Comparison of ENCODE assay signal across 8 mouse cellular contexts in the genomic region with DNA sequence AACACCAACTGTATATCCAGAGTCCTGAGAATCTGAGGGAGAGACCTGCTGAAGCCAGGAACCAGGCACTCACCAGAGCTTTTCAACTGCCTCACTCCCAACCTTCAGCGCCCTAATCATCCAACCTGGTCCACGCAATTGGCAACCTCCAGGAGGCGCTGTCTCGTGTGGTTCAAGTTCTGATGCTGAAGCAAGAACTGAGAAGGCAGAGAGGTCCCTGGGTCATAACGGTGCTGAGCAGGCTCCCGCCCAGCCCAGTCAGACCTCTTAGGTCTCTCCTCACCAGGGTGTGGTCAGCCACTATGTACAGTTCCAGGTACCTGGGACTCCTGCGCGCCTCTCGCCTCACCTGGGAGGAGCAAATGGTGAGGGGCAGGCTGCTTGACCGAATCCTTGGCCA. TPM values are rescaled to one million over a fixed set of nuclear protein-coding genes. Genes with fewer than 3 reads are reported as not detected.
DNase-seq lines count a peak whose midpoint lies in the region; ATAC-seq and TF ChIP-seq lines count a peak whose summit lies in the region.

No protein-coding gene starts in this region.

- no peaks in the 10 kb centered on the region for H3K9me3 ChIP-seq in embryonic facial prominence, embryonic 14.5 days (ENCODE audit: control insufficient read depth, low read length)
- H3K9me3 ChIP-seq in hindbrain, embryonic 13.5 days: no peaks in the 10 kb centered on the region
- H3K9me3 ChIP-seq in limb, embryonic 14.5 days (ENCODE audit: control insufficient read depth, low read length): no peaks in the 10 kb centered on the region
- no peaks in the 10 kb centered on the region for H3K9me3 ChIP-seq in midbrain, embryonic 15.5 days

- H3K4me3 ChIP-seq in embryonic facial prominence, embryonic 14.5 days (ENCODE audit: low read depth, low read length): no peak overlapping the region
- H3K4me3 ChIP-seq in hindbrain, embryonic 13.5 days: no peak overlapping the region
- no peak overlapping the region for H3K4me3 ChIP-seq in limb, embryonic 14.5 days (replicated peaks; ENCODE audit: low read length)
- no peak overlapping the region for H3K4me3 ChIP-seq in midbrain, embryonic 15.5 days

- no peaks in the 10 kb centered on the region for H3K36me3 ChIP-seq in embryonic facial prominence, embryonic 14.5 days (ENCODE audit: control insufficient read depth, insufficient read depth, low read length)
- H3K36me3 ChIP-seq in hindbrain, embryonic 13.5 days: no peaks in the 10 kb centered on the region
- H3K36me3 ChIP-seq in limb, embryonic 14.5 days (ENCODE audit: control insufficient read depth, insufficient read depth, low read length): no peaks in the 10 kb centered on the region
- H3K36me3 ChIP-seq in midbrain, embryonic 15.5 days (replicated peaks): no peaks in the 10 kb centered on the region

- intact Hi-C loops in gastrocnemius, postnatal 36 days (cut with DNase I): no loop called here

- 7% methylated on average over 10 of the region's 10 CpGs for WGBS in embryonic facial prominence, embryonic 14.5 days
- WGBS in hindbrain, embryonic 13.5 days: 2% methylated on average over 10 of the region's 10 CpGs
- WGBS in limb, embryonic 14.5 days: 6% methylated on average over 10 of the region's 10 CpGs
- WGBS in midbrain, embryonic 15.5 days: 8% methylated on average over 10 of the region's 10 CpGs

- TF ChIP-seq POLR2A in limb, embryonic 14.5 days (IDR thresholded peaks at IDR 0.05; ENCODE audit: borderline replicate concordance, extremely low read depth, insufficient read depth, insufficient read length): no peak

- H3K9ac ChIP-seq in embryonic facial prominence, embryonic 14.5 days (ENCODE audit: low read depth, low read length): no peak overlapping the region
- H3K9ac ChIP-seq in hindbrain, embryonic 13.5 days: no peak overlapping the region
- no peak overlapping the region for H3K9ac ChIP-seq in limb, embryonic 14.5 days (ENCODE audit: low read depth, low read length, severe bottlenecking)
- no peak overlapping the region for H3K9ac ChIP-seq in midbrain, embryonic 15.5 days

- no peak overlapping the region for H3K27ac ChIP-seq in embryonic facial prominence, embryonic 14.5 days (replicated peaks; ENCODE audit: low read depth, low read length)
- H3K27ac ChIP-seq in hindbrain, embryonic 13.5 days: no peak overlapping the region
- no peak overlapping the region for H3K27ac ChIP-seq in limb, embryonic 14.5 days (replicated peaks; ENCODE audit: low read depth, low read length)
- H3K27ac ChIP-seq in midbrain, embryonic 15.5 days: no peak overlapping the region

- peaks cover 26% of the 10 kb centered on the region for H3K4me1 ChIP-seq in embryonic facial prominence, embryonic 14.5 days (ENCODE audit: control insufficient read depth, insufficient read depth, low read length)
- H3K4me1 ChIP-seq in hindbrain, embryonic 13.5 days (replicated peaks): peaks cover 37% of the 10 kb centered on the region
- peaks cover 45% of the 10 kb centered on the region for H3K4me1 ChIP-seq in limb, embryonic 14.5 days (ENCODE audit: control insufficient read depth, insufficient read depth, low read length)
- peaks cover 28% of the 10 kb centered on the region for H3K4me1 ChIP-seq in midbrain, embryonic 15.5 days

- peaks cover 45% of the 10 kb centered on the region for H3K27me3 ChIP-seq in embryonic facial prominence, embryonic 14.5 days (replicated peaks; ENCODE audit: control insufficient read depth, insufficient read depth, low read length)
- H3K27me3 ChIP-seq in hindbrain, embryonic 13.5 days: peaks cover 65% of the 10 kb centered on the region
- H3K27me3 ChIP-seq in limb, embryonic 14.5 days (ENCODE audit: control insufficient read depth, insufficient read depth, low read length): peaks cover 42% of the 10 kb centered on the region
- peaks cover 57% of the 10 kb centered on the region for H3K27me3 ChIP-seq in midbrain, embryonic 15.5 days (replicated peaks)

- peak; percentile 30 for DNase-seq in gastrocnemius, adult 18-20 months (ENCODE audit: low spot score)
- DNase-seq in gastrocnemius, postnatal 36 days: no peak
- DNase-seq in Muller cell, postnatal 12 days (ENCODE audit: inconsistent ontology term): peak; percentile 53
- DNase-seq in embryonic facial prominence, embryonic 14.5 days (ENCODE audit: low spot score): peak; percentile 47
- DNase-seq in limb, embryonic 14.5 days (ENCODE audit: low spot score): peak; percentile 46
- peak; percentile 63 for DNase-seq in thymus, postnatal 0 days (ENCODE audit: low spot score)

- peak overlapping the region; percentile 23; the same call in 1 of the 2 replicates for H3K4me2 ChIP-seq in embryonic facial prominence, embryonic 14.5 days (ENCODE audit: low read depth, low read length)
- peak overlapping the region; percentile 13; the same call in 1 of the 2 replicates for H3K4me2 ChIP-seq in hindbrain, embryonic 13.5 days
- H3K4me2 ChIP-seq in limb, embryonic 14.5 days (replicated peaks; ENCODE audit: low read depth, low read length, severe bottlenecking): no peak overlapping the region
- peak overlapping the region; percentile 53; the same call in 1 of the 2 replicates for H3K4me2 ChIP-seq in midbrain, embryonic 15.5 days

- ATAC-seq in embryonic facial prominence, embryonic 14.5 days (ENCODE audit: low read depth): peak; percentile 10; the same call in 1 of the 2 replicates
- ATAC-seq in hindbrain, embryonic 13.5 days (ENCODE audit: low FRiP score): 0 out of 2 replicates have a peak, but pooled peaks have one; percentile 21
- no peak for ATAC-seq in limb, embryonic 14.5 days (ENCODE audit: low FRiP score, low read depth)
- ATAC-seq in midbrain, embryonic 15.5 days (replicated peaks): peak; percentile 45; the same call in 1 of the 2 replicates

RNA-seq across cellular contexts. Expression of gene Adam33, which starts 8.0 kb away (rescaled TPM):
- total RNA-seq in gastrocnemius, adult 18-20 months (2021): 1 to 10 TPM; 1.3 to 1.9 TPM
- 1 to 10 TPM; 1.7 to 1.8 TPM for total RNA-seq in gastrocnemius, postnatal 36 days (2021)
- polyA plus RNA-seq in embryonic facial prominence, embryonic 14.5 days (2014; fragmentation: Nextera tagmentation; extraction: Ambion mirVana): 18.4 and 22.7 TPM in 2 replicates
- 0.70 and 0.91 TPM in 2 replicates for polyA plus RNA-seq in hindbrain, embryonic 13.5 days (2015; fragmentation: Nextera tagmentation; extraction: Ambion mirVana)
- polyA plus RNA-seq in limb, embryonic 14.5 days (2012; rRNA removed): 104 and 121 TPM in 2 replicates
- polyA plus RNA-seq in limb, embryonic 14.5 days (2014; fragmentation: Nextera tagmentation; extraction: Ambion mirVana): 30.7 and 33.8 TPM in 2 replicates
- polyA plus RNA-seq in midbrain, embryonic 15.5 days (2015; fragmentation: Nextera tagmentation; extraction: Ambion mirVana): 1.3 and 2.1 TPM in 2 replicates
- 0.91 and 1.1 TPM in 2 replicates for polyA plus RNA-seq in thymus, postnatal 0 days (2015; fragmentation: Nextera tagmentation; extraction: Ambion mirVana)

RNA-seq across cellular contexts. Expression of gene Gfra4, which starts 12.7 kb away (rescaled TPM):
- total RNA-seq in gastrocnemius, adult 18-20 months (2021): 1 to 10 TPM; 1.8 to 1.9 TPM
- total RNA-seq in gastrocnemius, postnatal 36 days (2021): 1 to 10 TPM; 1.7 to 1.8 TPM
- polyA plus RNA-seq in embryonic facial prominence, embryonic 14.5 days (2014; fragmentation: Nextera tagmentation; extraction: Ambion mirVana): 31.5 and 32.0 TPM in 2 replicates
- 26.7 and 28.7 TPM in 2 replicates for polyA plus RNA-seq in hindbrain, embryonic 13.5 days (2015; fragmentation: Nextera tagmentation; extraction: Ambion mirVana)
- 56.1 and 72.8 TPM in 2 replicates for polyA plus RNA-seq in limb, embryonic 14.5 days (2012; rRNA removed)
- 33.3 and 38.6 TPM in 2 replicates for polyA plus RNA-seq in limb, embryonic 14.5 days (2014; fragmentation: Nextera tagmentation; extraction: Ambion mirVana)
- 39.4 and 43.1 TPM in 2 replicates for polyA plus RNA-seq in midbrain, embryonic 15.5 days (2015; fragmentation: Nextera tagmentation; extraction: Ambion mirVana)
- polyA plus RNA-seq in thymus, postnatal 0 days (2015; fragmentation: Nextera tagmentation; extraction: Ambion mirVana): 3.2 and 3.9 TPM in 2 replicates

RNA-seq across cellular contexts. Expression of gene Siglec1, which starts 30.9 kb away (rescaled TPM):
- total RNA-seq in gastrocnemius, adult 18-20 months (2021): under 1 TPM; 0.59 to 0.71 TPM
- under 1 TPM; 0.43 to 0.76 TPM for total RNA-seq in gastrocnemius, postnatal 36 days (2021)
- polyA plus RNA-seq in embryonic facial prominence, embryonic 14.5 days (2014; fragmentation: Nextera tagmentation; extraction: Ambion mirVana): 0.58 and 0.70 TPM in 2 replicates
- 0.18 and 0.23 TPM in 2 replicates for polyA plus RNA-seq in hindbrain, embryonic 13.5 days (2015; fragmentation: Nextera tagmentation; extraction: Ambion mirVana)
- polyA plus RNA-seq in limb, embryonic 14.5 days (2012; rRNA removed): 0.87 and 1.2 TPM in 2 replicates
- polyA plus RNA-seq in limb, embryonic 14.5 days (2014; fragmentation: Nextera tagmentation; extraction: Ambion mirVana): 0.51 and 0.94 TPM in 2 replicates
- polyA plus RNA-seq in midbrain, embryonic 15.5 days (2015; fragmentation: Nextera tagmentation; extraction: Ambion mirVana): 0.27 and 0.59 TPM in 2 replicates
- polyA plus RNA-seq in thymus, postnatal 0 days (2015; fragmentation: Nextera tagmentation; extraction: Ambion mirVana): 0.56 and 0.63 TPM in 2 replicates

Comparison
In these comparisons a context has a peak if more than half of its experiments do, and no peak if none do; other contexts are left out.
1. DNase-seq: peak in gastrocnemius, adult 18-20 months (single experiment), Muller cell, postnatal 12 days (single experiment), embryonic facial prominence, embryonic 14.5 days (single experiment), limb, embryonic 14.5 days (single experiment) and thymus, postnatal 0 days (single experiment); none in gastrocnemius, postnatal 36 days (0 of 2).